Comparison of ENCODE assay signal across 8 mouse cellular contexts in the genomic region with DNA sequence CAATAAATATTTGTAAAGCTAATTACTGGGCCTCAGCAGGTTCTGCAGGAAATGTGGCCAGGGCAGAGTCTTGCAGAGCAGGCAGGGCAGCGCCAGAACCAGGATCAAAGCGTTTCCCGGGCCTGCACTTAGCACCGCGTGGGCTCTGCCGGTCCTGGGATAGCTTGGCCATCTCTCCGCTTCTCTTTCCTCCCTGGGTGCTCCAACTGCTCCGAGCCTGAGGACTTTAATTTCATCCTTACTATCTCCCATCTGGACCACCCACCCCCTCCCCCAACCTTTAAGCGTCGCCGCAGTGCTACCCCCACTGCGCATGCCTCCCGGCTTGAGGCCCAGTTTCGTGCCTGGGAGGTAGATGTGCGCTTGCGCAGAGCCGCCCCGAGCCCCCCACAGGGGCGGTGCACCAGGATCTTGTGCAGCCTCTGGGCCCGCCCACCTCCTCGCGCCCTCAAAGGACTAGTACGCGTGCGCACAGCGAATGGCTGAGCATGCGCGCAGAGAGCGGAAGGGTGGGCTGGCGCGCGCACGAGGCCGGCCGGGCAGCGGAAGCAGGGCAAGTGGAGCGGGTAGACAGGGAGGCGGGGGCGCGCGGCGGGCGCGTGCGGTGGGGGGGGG. TPM values are rescaled to one million over a fixed set of nuclear protein-coding genes. Genes with fewer than 3 reads are reported as not detected.
A peak's percentile ranks its signal among the peaks of the same experiment; 100 is the strongest.
DNase-seq lines count a peak whose midpoint lies in the region; ATAC-seq and TF ChIP-seq lines count a peak whose summit lies in the region.

A gene (plus strand): TSS at position 553 of the 615 bp plus-strand sequence.

- peak within 1 kb of the TSS; percentile 93 for H3K9ac ChIP-seq in kidney, embryonic 14.5 days (ENCODE audit: low read depth, low read length)
- peak within 1 kb of the TSS; percentile 85 for H3K9ac ChIP-seq in limb, embryonic 15.5 days

- WGBS in kidney, embryonic 14.5 days, result under 1% methylated on average over 38 of the region's 45 CpGs
- WGBS in limb, embryonic 15.5 days, result under 1% methylated on average over 38 of the region's 45 CpGs

- 0 out of 2 replicates have a peak, but pooled peaks have one; percentile 36 for TF ChIP-seq POLR2A in bone marrow macrophage, adult 2 months (IDR thresholded peaks at IDR 0.05; ENCODE audit: borderline replicate concordance, low read depth, low read length)
- TF ChIP-seq POLR2A in embryonic fibroblast, embryonic 13.5 days (IDR thresholded peaks at IDR 0.05; ENCODE audit: low read depth, low read length), result peak; percentile 90

- peak within 1 kb of the TSS; percentile 94 for H3K4me3 ChIP-seq in bone marrow macrophage, adult 2 months (ENCODE audit: insufficient read depth, low read length)
- H3K4me3 ChIP-seq in embryonic fibroblast, embryonic 13.5 days (ENCODE audit: insufficient read depth, low read length), result peak within 1 kb of the TSS; percentile 78
- H3K4me3 ChIP-seq in kidney, embryonic 14.5 days (ENCODE audit: low read length), result peak within 1 kb of the TSS; percentile 83
- H3K4me3 ChIP-seq in limb, embryonic 15.5 days, result peak within 1 kb of the TSS; percentile 83

- no peaks in the 10 kb centered on the region for H3K27me3 ChIP-seq in kidney, embryonic 14.5 days (ENCODE audit: control insufficient read depth, insufficient read depth, low read length)
- no peaks in the 10 kb centered on the region for H3K27me3 ChIP-seq in limb, embryonic 15.5 days

- DNase-seq in A20 (ENCODE audit: low read depth, low spot score), result peak; percentile 96
- DNase-seq in heart, adult 9 months (ENCODE audit: low spot score in 2 of 2), result peak; percentile 100
- peak; percentile 96 to 98 for DNase-seq in monocyte, adult 2 months (ENCODE audit: low read depth in 1 of 2, low spot score in 2 of 2)
- peak; percentile 99 for DNase-seq in spleen, postnatal 36 days (ENCODE audit: low spot score in 2 of 2)

- no peak for TF ChIP-seq CTCF in bone marrow macrophage, adult 2 months (IDR thresholded peaks at IDR 0.05; ENCODE audit: low read depth, low read length)
- TF ChIP-seq CTCF in embryonic fibroblast, embryonic 13.5 days (IDR thresholded peaks at IDR 0.05; ENCODE audit: borderline replicate concordance, insufficient read depth, low read length), result no peak

- H3K4me2 ChIP-seq in kidney, embryonic 14.5 days (replicated peaks; ENCODE audit: low read depth, low read length), result peak within 1 kb of the TSS; percentile 62
- peak within 1 kb of the TSS; percentile 60 for H3K4me2 ChIP-seq in limb, embryonic 15.5 days

- ATAC-seq in kidney, embryonic 14.5 days (ENCODE audit: low FRiP score, low TSS enrichment), result peak; percentile 95
- peak; percentile 93 for ATAC-seq in limb, embryonic 15.5 days (ENCODE audit: insufficient number of reproducible peaks, low FRiP score, low TSS enrichment, low read depth)

- peaks cover 3% of the 10 kb centered on the region; the same call in 1 of the 2 replicates for H3K36me3 ChIP-seq in kidney, embryonic 14.5 days (ENCODE audit: control insufficient read depth, insufficient read depth, low read length)
- no peaks in the 10 kb centered on the region for H3K36me3 ChIP-seq in limb, embryonic 15.5 days

- peaks cover 13% of the 10 kb centered on the region for H3K4me1 ChIP-seq in bone marrow macrophage, adult 2 months (ENCODE audit: control insufficient read depth, insufficient read depth, low read length)
- H3K4me1 ChIP-seq in embryonic fibroblast, embryonic 13.5 days (ENCODE audit: control insufficient read depth, insufficient read depth, low read length), result 0 out of 2 replicates have a peak, but pooled peaks cover 2% of the 10 kb centered on the region
- peaks cover 9% of the 10 kb centered on the region; the same call in 1 of the 2 replicates for H3K4me1 ChIP-seq in kidney, embryonic 14.5 days (ENCODE audit: control insufficient read depth, insufficient read depth, low read length)
- H3K4me1 ChIP-seq in limb, embryonic 15.5 days, result peaks cover 18% of the 10 kb centered on the region

- no peaks in the 10 kb centered on the region for H3K9me3 ChIP-seq in kidney, embryonic 14.5 days (ENCODE audit: control insufficient read depth, low read length)
- H3K9me3 ChIP-seq in limb, embryonic 15.5 days, result no peaks in the 10 kb centered on the region

- peak within 1 kb of the TSS; percentile 89 for H3K27ac ChIP-seq in bone marrow macrophage, adult 2 months (ENCODE audit: insufficient read depth, low read depth, low read length)
- H3K27ac ChIP-seq in embryonic fibroblast, embryonic 13.5 days (ENCODE audit: insufficient read depth, low read length), result peak within 1 kb of the TSS; percentile 90
- peak within 1 kb of the TSS; percentile 98 for H3K27ac ChIP-seq in kidney, embryonic 14.5 days (ENCODE audit: low read depth, low read length)
- H3K27ac ChIP-seq in limb, embryonic 15.5 days, result peak within 1 kb of the TSS; percentile 98

RNA-seq across cellular contexts. Expression of the gene that starts here (rescaled TPM):
- 43.7 and 49.8 TPM in 2 replicates for polyA plus RNA-seq in bone marrow macrophage, adult 2 months (2012; ENCODE audit: insufficient read depth, insufficient read length, missing spikeins)
- polyA plus RNA-seq in embryonic fibroblast, embryonic 13.5 days (2011; ENCODE audit: insufficient read length, low read depth, missing spikeins), result 73.5 and 81.7 TPM in 2 replicates
- 105 and 125 TPM in 2 replicates for polyA plus RNA-seq in kidney, embryonic 14.5 days (2014; fragmentation: Nextera tagmentation; extraction: Ambion mirVana)
- polyA plus RNA-seq in limb, embryonic 15.5 days (2015; fragmentation: Nextera tagmentation; extraction: Ambion mirVana), result 65.4 and 68.7 TPM in 2 replicates

Comparison
In these comparisons a context has a peak if more than half of its experiments do, and no peak if none do; other contexts are left out.
1. Peak in every context shown above with its lines: DNase-seq, ATAC-seq, H3K4me3 ChIP-seq and H3K27ac ChIP-seq.